Mouse (Mus musculus): ENCODE measurements around the gene Sat1. TPM values are rescaled to one million over a fixed set of nuclear protein-coding genes. Genes with fewer than 3 reads are reported as not detected.
A peak's percentile ranks its signal among the peaks of the same experiment; 100 is the strongest.
"Not testable (repeated sequence)": the region's sequence is repeated elsewhere in the genome, so short reads cannot be mapped to it uniquely, and the experiment has no call there.

Sat1 gene
- total and polyA plus RNA-seq, 2 experiments from 2014 or later, result 30.2 to 107 TPM

GRCm38 (mm10) chrX:155214291-155215136 is 1.7 kb downstream of the Sat1 start:
- Histone ChIP-seq H3K4me1 (ENCODE audit: insufficient read depth, low read length) (no peaks in the 10 kb centered on the region), H3K4me2 (ENCODE audit: low read depth, low read length) (peak overlapping the region; percentile 60; the same call in 1 of the 2 replicates), H3K27ac (no peak overlapping the region), H3K9me3 (ENCODE audit: low read length) (no peaks in the 10 kb centered on the region), H3K9ac (replicated peaks; ENCODE audit: low read length) (no peak overlapping the region), H3K36me3 (ENCODE audit: insufficient read depth, low read length) (no peaks in the 10 kb centered on the region), H3K4me3 (ENCODE audit: low read length) (0 out of 2 replicates have a peak overlapping the region, but pooled peaks have one; percentile 53), H3K27me3 (ENCODE audit: insufficient read depth, low read length) (no peaks in the 10 kb centered on the region)
- DNase-seq (ENCODE audit: low spot score) (no peak), ATAC-seq (no peak)
- WGBS, result 89% methylated on average over 5 of the region's 5 CpGs
- no peak for TF ChIP-seq CTCF (IDR thresholded peaks at IDR 0.05; ENCODE audit: low read depth)

GRCm38 (mm10) chrX:155208671-155209070 is 7.6 kb downstream of the Sat1 start:
- no peak overlapping the region for H3K4me3 ChIP-seq (ENCODE audit: low read length)
- no peak for TF ChIP-seq CTCF (IDR thresholded peaks at IDR 0.05; ENCODE audit: low read depth)
- DNase-seq (ENCODE audit: low spot score), result no peak

GRCm38 (mm10) chrX:155205436-155205835 is 10.8 kb downstream of the Sat1 start:
- DNase-seq (ENCODE audit: low spot score); H3K9me3 ChIP-seq (ENCODE audit: low read length); H3K4me2 ChIP-seq (ENCODE audit: low read depth, low read length); H3K27me3 ChIP-seq (ENCODE audit: insufficient read depth, low read length); ATAC-seq; H3K27ac ChIP-seq; H3K36me3 ChIP-seq (ENCODE audit: insufficient read depth, low read length); H3K4me3 ChIP-seq (ENCODE audit: low read length); H3K9ac ChIP-seq (replicated peaks; ENCODE audit: low read length); H3K4me1 ChIP-seq (ENCODE audit: insufficient read depth, low read length): not testable (repeated sequence)
- WGBS, result 85% methylated on average over 2 of the region's 2 CpGs

More at GRCm38 (mm10) chrX:155208671-155209070, 7.6 kb downstream of the Sat1 start:
- Histone ChIP-seq H3K9ac (replicated peaks; ENCODE audit: low read length) (no peak overlapping the region), H3K27me3 (ENCODE audit: insufficient read depth, low read length) (no peaks in the 10 kb centered on the region), H3K4me1 (ENCODE audit: insufficient read depth, low read length) (no peaks in the 10 kb centered on the region), H3K27ac (no peak overlapping the region), H3K4me2 (ENCODE audit: low read depth, low read length) (no peak overlapping the region), H3K36me3 (ENCODE audit: insufficient read depth, low read length) (no peaks in the 10 kb centered on the region), H3K9me3 (ENCODE audit: low read length) (no peaks in the 10 kb centered on the region)
- 26% methylated on average over 1 of the region's 1 CpGs for WGBS
- no peak for ATAC-seq

GRCm38 (mm10) chrX:155202406-155203305 is 13.6 kb downstream of the Sat1 start:
- no peak overlapping the region for H3K27ac ChIP-seq
- H3K4me1 ChIP-seq (ENCODE audit: insufficient read depth, low read length), result no peaks in the 10 kb centered on the region
- DNase-seq (ENCODE audit: low spot score) (no peak), ATAC-seq (no peak)
- no peaks in the 10 kb centered on the region for H3K36me3 ChIP-seq (ENCODE audit: insufficient read depth, low read length)
- H3K4me2 ChIP-seq (ENCODE audit: low read depth, low read length), result no peak overlapping the region
- no peak overlapping the region for H3K9ac ChIP-seq (replicated peaks; ENCODE audit: low read length)
- TF ChIP-seq CTCF (IDR thresholded peaks at IDR 0.05; ENCODE audit: low read depth), result no peak
- 83% methylated on average over 2 of the region's 2 CpGs for WGBS
- no peaks in the 10 kb centered on the region for H3K9me3 ChIP-seq (ENCODE audit: low read length)
- H3K4me3 ChIP-seq (ENCODE audit: low read length), result no peak overlapping the region
- H3K27me3 ChIP-seq (ENCODE audit: insufficient read depth, low read length), result no peaks in the 10 kb centered on the region

GRCm38 (mm10) chrX:155201799-155202198 is 14.4 kb downstream of the Sat1 start:
- 95% methylated on average over 1 of the region's 1 CpGs for WGBS
- no peak for DNase-seq (ENCODE audit: low spot score)
- no peaks in the 10 kb centered on the region for H3K27me3 ChIP-seq (ENCODE audit: insufficient read depth, low read length)
- H3K9me3 ChIP-seq (ENCODE audit: low read length), result no peaks in the 10 kb centered on the region
- H3K9ac ChIP-seq (replicated peaks; ENCODE audit: low read length), result no peak overlapping the region
- H3K27ac ChIP-seq, result no peak overlapping the region
- no peak for ATAC-seq
- TF ChIP-seq CTCF (IDR thresholded peaks at IDR 0.05; ENCODE audit: low read depth), result no peak
- no peak overlapping the region for H3K4me3 ChIP-seq (ENCODE audit: low read length)
- H3K36me3 ChIP-seq (ENCODE audit: insufficient read depth, low read length), result no peaks in the 10 kb centered on the region
- no peak overlapping the region for H3K4me2 ChIP-seq (ENCODE audit: low read depth, low read length)
- H3K4me1 ChIP-seq (ENCODE audit: insufficient read depth, low read length), result no peaks in the 10 kb centered on the region

- Histone ChIP-seq H3K9ac (replicated peaks; ENCODE audit: low read length) (no peak overlapping the region), H3K27me3 (ENCODE audit: insufficient read depth, low read length) (no peaks in the 10 kb centered on the region), H3K9me3 (ENCODE audit: low read length) (no peaks in the 10 kb centered on the region), H3K4me2 (ENCODE audit: low read depth, low read length) (no peak overlapping the region), H3K27ac (no peak overlapping the region), H3K4me3 (ENCODE audit: low read length) (no peak overlapping the region), H3K4me1 (ENCODE audit: insufficient read depth, low read length) (no peaks in the 10 kb centered on the region), H3K36me3 (ENCODE audit: insufficient read depth, low read length) (no peaks in the 10 kb centered on the region)
- TF ChIP-seq CTCF (IDR thresholded peaks at IDR 0.05; ENCODE audit: low read depth), result no peak
- 77% methylated on average over 4 of the region's 4 CpGs for WGBS
- DNase-seq (ENCODE audit: low spot score), result no peak
- no peak for ATAC-seq
Measured at GRCm38 (mm10) chrX:155194979-155195378, 21.3 kb downstream of the Sat1 start.

Data from hindbrain, postnatal 0 days (tissue).